Mouse (Mus musculus) megakaryocyte, embryonic 14.5 days (primary cell): ENCODE data around the gene Ccl24.

Experiments used
- FLI1 ChIP-seq: IDR thresholded peaks from 2 replicates; pipeline ENCODE4 v1.6.1; 2012; ENCODE audit warnings: low read length, inconsistent platforms, mixed read lengths
- GATA1 ChIP-seq: IDR thresholded peaks from 3 replicates; pipeline ENCODE4 v1.6.1; 2012; ENCODE audit warnings: mixed read lengths, low read length, inconsistent platforms, borderline replicate concordance

- TF ChIP-seq FLI1 (no peak), GATA1 (no peak)
These were observed 3.2 kb upstream of the Ccl24 start for GRCm38 (mm10) chr5:135576055-135576454.
